Mouse (Mus musculus) ovary, adult 18-20 months (tissue): ENCODE results near the gene Ago1.
A peak's percentile ranks its signal among the peaks of the same experiment; 100 is the strongest.

ENCODE experiments used
- DNase-seq: peaks from one replicate; pipeline ENCODE4 v3.0.0; 2022; ENCODE audit warnings: low spot score, mixed read lengths

Ago1 gene

DNA sequence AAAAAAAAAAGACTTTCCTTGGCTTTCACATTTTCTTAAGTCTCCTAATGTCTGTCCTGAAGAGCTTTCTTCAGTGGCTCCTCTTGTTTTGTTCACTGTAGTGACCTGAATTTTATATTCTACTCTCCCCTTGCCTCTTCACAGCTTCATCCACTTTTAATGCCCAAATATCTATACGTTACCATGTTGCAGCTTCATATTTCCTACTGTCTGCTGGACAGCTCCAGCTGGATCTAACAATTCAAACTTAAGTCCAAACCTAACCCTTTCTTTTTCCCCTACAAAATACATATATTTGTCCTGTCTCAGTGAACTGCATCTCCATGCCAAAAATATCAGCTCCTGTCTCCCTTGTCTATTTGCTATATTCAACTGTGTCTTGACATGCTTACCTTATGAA, 951 bp upstream of the Ago1 start:
- DNase-seq, result no peak

DNA sequence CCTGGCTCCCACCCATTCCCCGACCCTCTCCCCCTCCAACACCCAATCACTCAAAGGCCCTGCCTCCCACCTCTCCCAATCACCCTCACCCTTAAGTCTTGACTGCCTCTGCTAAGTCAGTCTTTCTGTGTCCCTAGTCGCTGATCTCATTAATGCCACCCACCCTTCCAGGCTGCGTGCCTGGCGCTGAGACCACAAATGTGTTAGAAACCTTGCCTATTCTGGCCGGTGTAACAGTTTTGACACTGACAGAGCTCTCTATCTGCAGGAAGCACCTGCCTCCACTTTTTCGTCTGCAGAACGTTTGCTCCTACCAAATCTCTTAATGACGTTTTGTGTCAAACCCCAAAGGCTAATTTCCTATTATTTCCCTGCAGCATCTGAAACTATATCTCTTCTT, 542 bp upstream of the Ago1 start:
- no peak for DNase-seq

DNA sequence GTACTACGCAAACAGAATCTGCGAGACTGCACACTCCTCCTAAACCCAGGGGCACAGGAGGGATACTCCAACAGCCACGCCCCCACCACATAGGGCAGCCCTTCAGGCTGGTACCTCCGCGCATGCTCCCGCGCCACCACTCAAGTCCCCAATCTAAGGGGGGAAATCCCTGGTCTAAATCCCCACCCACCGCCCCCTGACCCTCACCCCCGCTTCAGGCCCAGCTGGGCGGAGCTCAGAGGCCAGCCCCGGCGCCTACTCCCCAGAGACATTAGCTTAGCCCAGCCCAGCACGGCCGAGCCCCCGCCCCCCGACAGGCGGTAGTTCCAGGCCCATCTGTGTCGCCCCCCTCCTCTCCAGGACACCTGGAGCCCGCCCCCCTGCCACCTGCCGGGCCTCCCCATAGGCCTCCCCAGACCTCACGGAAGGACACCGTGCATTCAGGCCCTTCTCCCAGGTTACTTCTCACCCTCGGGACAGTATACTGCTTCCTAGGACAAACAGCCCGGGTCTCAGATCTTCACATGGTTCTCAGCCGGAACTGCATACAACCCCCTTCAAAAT, 580 bp downstream of the Ago1 start:
- peak; percentile 54 for DNase-seq

DNA sequence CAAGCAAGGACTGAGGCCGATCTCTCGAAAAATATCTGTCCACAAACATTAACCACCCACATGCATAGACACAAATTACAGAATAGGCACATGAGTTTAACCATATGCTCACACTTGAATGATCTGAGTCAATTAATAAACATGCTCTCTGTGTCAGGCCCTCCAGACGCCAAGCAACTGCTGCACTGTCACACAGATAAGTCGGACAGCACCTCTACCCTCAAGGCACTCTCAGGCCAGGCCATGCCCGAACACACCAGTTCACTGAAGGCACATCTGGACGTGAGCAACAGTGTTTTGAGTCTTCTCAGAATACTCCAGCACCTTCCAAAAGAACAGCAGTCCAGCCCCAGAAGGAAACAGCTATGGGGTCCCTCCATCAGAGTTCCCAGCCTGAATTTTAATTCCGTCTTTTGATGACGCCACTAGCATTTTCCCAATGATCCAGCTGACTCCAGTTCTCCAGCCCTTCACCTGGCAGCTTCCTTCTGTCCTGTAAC, 2.1 kb downstream of the Ago1 start:
- DNase-seq, result no peak

DNA sequence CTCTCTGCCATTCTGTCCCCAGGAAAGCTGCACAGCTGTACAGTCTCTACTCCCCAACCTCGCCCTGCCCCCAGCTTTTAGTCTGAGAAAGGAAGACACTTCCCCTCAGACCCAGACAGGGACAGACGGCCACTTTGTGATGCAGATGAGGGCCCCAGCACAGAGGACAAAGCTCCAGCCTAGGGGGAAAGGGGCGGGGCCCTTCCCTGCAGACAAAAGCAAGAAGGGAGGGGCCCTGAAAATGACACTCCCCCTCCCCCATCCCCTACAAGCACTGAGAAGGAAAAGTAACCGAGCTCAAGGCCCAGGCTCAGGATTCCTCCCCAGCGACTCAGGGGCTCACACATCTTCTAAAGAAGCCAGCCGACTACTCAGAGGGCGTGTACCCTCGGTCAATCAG, 2.5 kb downstream of the Ago1 start:
- no peak for DNase-seq

DNA sequence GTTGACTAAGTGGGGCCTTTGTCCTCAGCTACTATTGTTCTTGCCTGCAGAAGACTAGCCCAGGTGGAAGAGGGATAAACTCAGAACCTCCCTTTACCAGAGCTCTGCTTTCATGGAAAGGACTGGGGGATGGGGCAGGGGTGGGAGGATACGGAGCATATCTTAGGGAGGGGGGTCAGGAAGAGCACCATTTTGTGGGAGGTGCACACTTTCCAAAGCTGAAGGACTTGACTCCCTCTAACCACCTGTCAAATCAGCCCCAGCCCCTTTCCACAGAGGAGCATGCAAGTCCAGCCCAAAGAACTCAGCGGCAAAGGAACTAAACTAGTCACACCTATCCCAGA, 3.5 kb downstream of the Ago1 start:
- DNase-seq, result no peak

DNA sequence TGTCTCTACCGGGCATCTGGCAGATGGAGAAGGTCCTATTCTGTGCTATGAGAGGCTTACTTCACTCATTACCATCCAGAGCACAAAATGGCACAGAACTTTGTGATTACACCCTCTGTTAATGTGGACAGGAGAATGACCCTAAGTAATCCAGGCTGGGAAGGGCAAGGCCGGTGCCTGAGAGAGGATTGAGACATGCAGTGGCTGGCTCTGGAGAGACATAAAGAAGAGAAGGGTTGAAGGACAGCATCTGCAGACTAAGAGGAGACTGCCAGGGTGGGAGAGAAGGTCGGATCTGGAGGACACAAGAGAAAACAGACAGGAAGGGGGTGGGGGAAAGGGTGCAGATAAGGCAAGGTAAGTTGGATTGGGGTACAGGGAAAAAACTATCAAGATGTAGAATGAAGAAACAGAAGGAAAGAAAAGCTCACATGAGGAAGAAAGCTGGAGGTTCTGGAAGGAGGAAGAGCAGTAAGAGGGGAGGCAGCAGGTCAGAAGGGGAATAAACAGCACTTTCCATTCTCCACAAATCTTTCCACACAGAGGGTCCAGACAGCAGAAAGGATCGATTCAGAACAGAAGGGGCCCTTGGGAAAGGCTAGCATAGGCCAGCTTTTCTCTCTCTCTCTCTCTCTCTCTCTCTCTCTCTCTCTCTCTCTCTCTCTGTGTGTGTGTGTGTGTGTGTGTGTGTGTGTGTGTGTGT, 4.0 kb downstream of the Ago1 start:
- no peak for DNase-seq

DNA sequence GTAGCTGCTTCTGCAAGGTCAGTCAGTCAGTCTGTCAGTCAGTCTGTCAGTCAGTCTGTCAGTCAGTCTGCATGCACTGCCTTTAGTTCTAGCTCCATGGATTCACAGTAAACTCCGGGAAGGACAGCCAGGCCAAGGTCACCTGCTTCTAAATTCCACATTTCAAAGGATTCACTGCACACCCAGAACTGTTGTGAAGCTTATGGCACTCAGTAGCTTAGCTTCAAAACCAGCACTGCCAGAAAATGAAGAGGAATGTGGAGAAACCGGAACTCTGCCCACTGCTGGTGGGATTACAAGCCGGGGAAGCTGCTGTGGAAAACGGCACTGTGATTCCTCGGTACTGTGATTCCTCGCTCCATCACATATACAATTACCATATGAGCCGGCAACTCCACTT, 12.9 kb downstream of the Ago1 start:
- DNase-seq, result no peak

DNA sequence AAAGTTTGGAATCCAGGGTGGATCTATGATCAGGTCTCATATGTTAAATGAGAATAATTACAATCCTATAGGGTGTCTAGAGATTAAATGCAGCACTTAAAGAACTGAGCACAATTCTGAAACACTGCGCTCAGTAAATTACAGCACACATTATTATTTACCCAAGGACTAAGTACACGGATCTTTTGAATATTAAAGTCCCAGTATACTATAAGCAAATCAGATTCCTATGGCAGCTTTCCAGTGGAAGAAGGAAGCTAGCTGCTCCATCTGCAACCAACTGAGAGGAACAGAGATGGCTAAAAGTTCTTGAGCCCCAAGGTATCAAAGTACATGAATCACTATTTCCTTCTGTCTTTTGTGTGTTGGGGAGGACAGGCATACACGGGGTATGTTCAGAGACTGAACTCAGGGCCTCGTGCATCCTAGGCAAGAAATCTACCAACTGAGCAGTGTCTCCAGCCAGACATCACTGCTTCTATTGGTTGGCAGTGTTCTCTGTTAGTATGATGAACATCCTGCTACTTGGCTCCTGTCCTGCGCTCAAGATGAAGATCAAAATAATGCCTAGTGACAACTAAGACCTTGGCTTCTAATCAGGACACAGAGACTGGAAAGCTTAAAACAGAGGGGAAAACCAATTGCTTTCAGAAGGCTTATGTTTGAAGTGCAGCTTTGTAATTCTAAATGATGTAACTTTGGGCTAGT, 13.7 kb downstream of the Ago1 start:
- no peak for DNase-seq

DNA sequence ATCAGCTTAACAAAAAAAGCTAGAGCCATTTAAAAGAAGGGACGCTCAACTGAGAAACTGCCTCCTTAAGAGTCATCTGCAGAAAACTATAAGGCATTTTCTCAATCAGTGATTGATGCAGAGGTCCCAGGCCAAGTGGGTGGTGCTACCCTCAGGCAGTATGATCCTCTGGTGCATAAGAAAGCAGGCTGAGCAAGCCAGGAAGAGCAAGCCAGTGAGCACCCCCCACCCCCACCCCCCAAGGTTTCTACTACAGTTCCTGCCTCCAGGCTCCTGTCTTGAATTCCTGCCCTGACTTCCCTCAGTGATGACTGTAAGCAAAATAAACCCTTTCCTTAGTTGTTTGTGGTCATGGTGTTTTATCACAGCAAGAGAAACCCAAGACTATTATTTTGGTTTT, 18.1 kb downstream of the Ago1 start:
- no peak for DNase-seq

DNA sequence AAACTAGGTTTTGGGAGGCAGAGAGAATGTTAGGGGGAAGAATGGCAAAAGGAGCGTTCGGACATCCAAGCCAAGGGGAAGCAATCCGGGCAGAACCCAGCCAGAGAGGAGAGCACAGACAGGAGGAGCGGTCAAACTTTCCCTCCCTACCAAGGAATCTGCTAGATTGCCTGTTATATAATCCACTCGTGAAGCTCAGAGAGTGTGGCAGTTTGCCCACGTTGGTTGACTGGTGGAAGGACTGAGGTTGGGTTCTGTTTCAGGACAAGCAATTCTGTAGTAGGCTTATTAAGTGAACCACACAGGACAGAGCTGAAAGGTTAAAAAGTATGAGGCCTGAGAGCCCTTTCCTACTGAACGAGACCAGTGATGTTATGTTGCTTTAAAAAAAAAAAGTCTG, 21.3 kb downstream of the Ago1 start:
- no peak for DNase-seq

DNA sequence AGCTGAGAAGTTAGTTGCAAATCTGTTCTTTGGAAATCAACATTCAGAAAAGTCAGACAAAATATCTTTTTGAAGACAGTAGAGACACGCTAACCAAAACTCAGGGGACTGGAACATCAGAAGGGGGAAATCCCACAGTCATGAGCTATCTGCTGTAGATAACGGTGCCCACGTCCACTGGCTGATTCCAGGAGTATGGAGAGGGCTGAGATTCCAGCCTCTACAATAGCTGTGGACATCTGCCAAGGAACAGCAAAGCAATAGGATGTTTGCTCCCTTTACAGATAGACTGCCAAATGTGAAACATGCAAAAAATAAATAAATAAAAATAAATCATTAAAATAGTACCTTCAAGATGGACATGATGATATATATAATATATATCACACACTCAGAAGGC, 23.9 kb downstream of the Ago1 start:
- DNase-seq, result no peak

DNA sequence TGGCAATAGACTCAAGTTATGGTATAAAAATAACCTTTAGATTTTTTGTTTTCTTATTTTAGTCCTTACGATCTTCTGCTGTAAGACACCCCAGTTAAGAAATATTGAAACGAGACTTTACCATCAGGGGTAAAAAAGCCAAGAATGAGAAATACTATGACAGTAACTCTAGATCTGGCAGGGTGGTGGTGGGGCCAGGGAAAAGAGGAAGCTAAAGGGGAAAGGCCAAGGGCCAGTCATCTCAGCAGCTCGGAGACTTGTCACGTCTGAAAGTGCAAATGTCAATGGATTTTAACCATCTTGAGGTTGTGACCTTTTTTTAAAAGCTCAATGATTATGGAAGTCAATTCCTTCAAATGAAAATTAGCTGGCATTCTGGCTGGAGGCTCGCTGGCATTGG, 30.1 kb downstream of the Ago1 start:
- no peak for DNase-seq

DNA sequence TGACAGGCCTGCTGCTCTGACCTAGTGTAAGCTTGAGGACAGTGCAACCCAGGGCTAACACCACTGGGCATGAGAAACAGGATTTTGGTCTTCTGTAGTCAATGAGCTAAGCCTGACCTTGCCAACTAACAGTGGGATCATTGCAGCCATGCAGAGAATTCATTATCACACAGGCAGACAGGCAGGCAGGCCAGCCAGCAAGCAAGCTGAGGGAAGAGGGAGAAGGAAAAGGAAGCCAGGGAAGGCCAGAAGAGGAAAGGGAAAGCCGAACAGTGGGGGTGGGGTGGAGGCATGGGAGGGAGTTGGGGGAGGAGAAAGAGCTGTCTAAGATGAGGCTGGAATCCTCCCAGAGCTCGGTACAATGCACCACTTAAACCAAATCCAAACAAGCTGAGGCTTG, 32.1 kb downstream of the Ago1 start:
- no peak for DNase-seq

DNA sequence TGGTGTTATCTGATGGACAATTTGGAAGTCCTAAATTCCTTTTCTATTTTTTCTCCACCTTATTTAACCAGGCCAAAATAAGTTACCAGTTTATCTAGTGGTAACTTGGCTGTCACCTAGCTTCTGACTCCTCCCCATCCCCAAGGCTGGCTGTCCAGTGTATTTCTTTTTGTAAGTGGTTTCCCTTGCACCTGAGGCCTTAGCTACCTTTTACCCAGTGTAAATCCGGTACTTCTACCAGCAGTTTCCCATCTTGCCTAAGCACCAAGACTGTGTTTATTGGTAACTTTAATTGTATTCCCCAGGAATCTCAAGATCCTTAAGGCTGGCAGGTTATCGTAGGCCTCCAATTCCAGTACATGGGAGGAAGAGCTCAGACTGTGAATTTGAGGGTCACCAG, 34.3 kb downstream of the Ago1 start:
- DNase-seq, result no peak

DNA sequence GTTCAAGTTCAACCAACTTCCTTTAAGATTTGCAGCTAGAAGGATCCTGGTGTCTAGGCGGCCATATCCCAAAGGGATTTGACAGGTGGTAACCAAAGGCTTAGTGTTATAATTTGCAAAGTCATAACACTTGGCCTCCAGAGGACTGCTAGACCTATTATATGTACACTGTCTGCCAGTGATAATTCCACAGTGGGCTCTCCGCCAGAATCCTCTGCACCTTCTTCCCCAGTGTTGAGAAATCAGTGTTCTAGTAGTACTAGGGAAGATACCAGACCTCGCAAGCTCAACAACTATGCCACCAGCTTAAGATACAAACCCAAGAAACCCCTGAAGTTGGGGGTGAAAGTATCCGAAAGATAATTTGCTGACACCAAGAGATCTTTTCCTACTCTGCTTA, 35.2 kb downstream of the Ago1 start:
- no peak for DNase-seq

DNA sequence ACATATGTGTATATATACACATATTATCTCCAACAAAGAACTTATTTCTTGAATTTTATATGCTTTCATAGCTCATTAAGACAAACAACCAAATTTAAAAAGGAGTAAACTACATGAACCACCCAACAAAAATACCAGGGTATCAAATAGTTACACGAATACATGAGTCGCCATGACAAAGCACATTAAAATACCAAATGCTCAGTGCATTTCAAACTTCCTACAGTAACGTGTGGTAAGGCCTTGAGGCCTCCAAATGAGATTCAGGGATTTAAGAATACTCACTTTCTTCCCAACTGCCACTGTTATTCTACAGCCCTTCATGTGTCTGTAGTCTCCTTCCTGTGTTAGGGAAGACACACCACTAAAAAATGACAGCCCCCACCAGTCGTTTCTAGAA, 36.6 kb downstream of the Ago1 start:
- no peak for DNase-seq

DNA sequence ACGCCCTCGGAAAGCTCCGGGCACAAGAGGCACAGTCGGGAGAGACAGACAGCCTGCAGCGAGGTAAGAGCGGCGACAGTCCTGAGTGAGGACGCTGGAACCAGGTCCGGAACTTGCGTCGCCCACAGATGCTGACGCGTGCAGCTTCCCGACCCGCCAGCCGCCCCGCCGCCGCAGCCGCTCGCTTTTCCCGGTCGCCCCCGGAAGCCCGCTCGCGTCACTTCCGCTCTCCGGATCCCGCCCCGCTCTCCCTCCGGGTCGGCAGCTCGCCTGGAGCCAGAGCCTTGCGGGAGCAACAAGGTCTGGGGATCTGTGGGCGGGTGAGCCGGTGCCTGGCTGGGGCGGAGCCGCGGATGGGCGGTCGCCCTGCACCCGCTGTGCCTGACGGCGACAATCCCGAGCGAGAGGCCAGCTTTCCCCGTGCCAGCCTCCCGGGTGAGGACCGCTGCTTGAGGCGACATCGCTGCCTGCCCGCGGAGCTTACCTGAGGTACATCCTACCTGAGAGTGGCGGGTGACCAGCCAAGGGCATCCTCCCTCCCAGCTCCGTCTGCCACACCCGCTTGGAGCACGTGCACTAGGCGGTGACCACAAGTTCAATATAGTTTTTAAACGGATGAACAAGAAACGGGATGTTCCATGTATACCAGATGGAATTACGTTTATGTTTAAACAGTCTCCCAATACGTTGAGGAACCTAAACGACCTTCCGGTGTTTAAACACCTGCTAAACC, 38.9 kb downstream of the Ago1 start, which contains the start of gene Ago3:
Ago3 (minus strand) TSS at position 210 of the 733 bp plus-strand sequence.
- peak; percentile 91 for DNase-seq

DNA sequence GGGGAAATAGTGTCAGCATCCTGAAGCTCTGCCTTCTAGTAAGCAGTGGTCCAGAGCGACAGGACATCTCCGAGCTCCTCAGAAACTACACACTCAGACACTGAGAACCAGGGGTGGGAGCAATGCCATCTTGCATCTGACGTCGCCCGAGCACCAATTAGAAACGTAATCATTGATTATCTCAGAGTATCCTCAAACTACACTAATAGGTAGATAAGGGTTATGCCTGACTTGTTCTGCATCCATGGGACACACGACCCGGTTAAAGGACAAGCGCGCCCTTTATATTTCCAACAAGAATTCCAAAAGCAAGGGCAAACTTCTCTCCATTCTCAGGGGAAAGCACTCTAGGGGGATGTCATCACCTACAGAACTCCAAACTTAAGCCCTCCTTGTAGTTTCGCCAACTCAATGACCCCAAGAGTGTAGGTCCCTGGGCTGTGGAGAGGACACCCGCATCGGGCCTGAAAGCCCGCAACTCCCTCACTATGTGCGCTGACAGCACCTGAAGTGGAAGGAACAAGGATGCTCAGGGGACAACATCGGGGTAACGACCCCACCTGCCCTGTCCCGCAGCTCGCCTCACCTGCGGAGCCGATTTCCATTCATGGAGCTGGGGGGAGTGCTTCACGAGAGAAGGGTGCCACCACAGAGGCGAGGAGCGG, 39.6 kb downstream of the Ago1 start:
- no peak for DNase-seq

DNA sequence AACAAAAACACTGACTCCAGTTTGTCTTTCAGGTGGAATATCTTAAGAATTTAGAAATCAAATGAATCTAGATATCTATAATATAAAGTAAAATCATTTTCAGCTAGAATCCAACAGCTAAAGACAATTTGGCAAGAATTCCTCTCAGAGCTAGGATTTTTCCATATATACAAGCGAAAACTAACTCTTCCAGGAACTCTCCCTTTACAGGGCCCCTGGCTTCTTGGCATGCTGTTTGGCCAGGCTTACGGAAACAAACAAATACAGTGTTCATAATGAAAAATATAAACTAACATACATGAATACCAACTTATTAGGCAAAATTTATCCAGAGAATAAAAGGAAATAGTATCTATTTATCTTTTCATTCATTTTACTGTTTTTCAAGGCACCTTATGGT, 44.5 kb downstream of the Ago1 start:
- no peak for DNase-seq

DNA sequence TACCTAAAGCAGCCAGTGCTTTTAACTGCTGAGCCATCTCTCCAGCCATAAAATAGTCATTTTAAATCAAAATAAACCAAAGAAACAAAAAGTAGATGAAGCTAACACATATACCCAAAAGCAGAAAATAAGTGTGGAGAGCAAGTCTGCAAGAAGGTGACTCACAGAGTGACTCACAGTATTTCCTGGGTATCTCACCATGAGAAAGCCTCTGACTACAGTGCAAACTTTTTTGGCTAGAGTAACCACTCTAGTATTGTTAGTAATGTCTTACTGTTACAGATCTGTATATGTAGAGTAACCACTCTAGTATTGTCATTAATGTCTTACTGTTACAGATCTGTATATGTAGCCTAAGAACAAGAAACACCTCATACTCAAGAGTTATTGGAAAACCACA, 52.7 kb downstream of the Ago1 start:
- DNase-seq, result no peak

DNA sequence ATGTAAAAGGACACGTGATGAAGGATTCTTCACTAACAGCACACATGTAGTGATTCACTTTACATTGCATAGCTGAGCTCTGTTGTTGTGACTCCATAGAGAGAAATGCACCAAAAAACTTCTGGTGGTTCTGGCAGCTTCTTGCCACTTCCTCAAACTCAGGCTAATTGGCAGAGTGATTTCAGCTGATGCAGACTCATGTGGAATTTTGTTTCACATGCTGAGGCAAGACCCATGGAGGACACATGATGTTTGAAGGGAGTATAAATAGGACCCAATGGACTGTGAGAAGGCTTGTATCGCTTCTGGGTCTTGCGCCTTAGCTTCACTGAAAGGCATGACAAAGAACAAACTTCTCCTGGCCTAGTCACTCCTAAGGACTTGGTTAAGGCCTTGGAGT, 55.9 kb downstream of the Ago1 start:
- DNase-seq, result no peak
